Mouse (Mus musculus): ENCODE results near the gene Laptm5. TPM values are rescaled to one million over a fixed set of nuclear protein-coding genes. Genes with fewer than 3 reads are reported as not detected.

Laptm5 gene
- polyA plus RNA-seq, 1 experiment from 2014 or later, result 27.4 TPM

- Histone ChIP-seq H3K27me3 (0 out of 2 replicates have a peak, but pooled peaks cover 3% of the 10 kb centered on the region), H3K36me3 (no peaks in the 10 kb centered on the region), H3K4me2 (0 out of 2 replicates have a peak overlapping the region, but pooled peaks have one; percentile 18), H3K4me1 (replicated peaks) (peaks cover 29% of the 10 kb centered on the region), H3K9me3 (replicated peaks) (no peaks in the 10 kb centered on the region), H3K9ac (no peak overlapping the region), H3K4me3 (peak overlapping the region; percentile 25), H3K27ac (peak overlapping the region; percentile 53; the same call in 1 of the 2 replicates)
- WGBS, result 58% methylated on average over 3 of the region's 3 CpGs
- no peak for ATAC-seq (replicated peaks; ENCODE audit: insufficient number of reproducible peaks, insufficient read depth, low FRiP score, low read depth)
Measured at GRCm38 (mm10) chr4:130913511-130913910, 586 bp downstream of the Laptm5 start.

GRCm38 (mm10) chr4:130914011-130914410, 1.1 kb downstream of the Laptm5 start:
- Histone ChIP-seq H3K36me3 (no peaks in the 10 kb centered on the region), H3K27ac (peak overlapping the region; percentile 53; the same call in 1 of the 2 replicates), H3K4me3 (peak overlapping the region; percentile 25), H3K27me3 (0 out of 2 replicates have a peak, but pooled peaks cover 3% of the 10 kb centered on the region), H3K9ac (no peak overlapping the region), H3K4me2 (peak overlapping the region; percentile 19; the same call in 1 of the 2 replicates), H3K4me1 (replicated peaks) (peaks cover 24% of the 10 kb centered on the region), H3K9me3 (replicated peaks) (no peaks in the 10 kb centered on the region)
- 83% methylated on average over 4 of the region's 4 CpGs for WGBS
- no peak for ATAC-seq (replicated peaks; ENCODE audit: insufficient number of reproducible peaks, insufficient read depth, low FRiP score, low read depth)

GRCm38 (mm10) chr4:130914527-130914926, 1.6 kb downstream of the Laptm5 start:
- no peaks in the 10 kb centered on the region for H3K36me3 ChIP-seq
- H3K4me1 ChIP-seq (replicated peaks), result peaks cover 23% of the 10 kb centered on the region
- no peak overlapping the region for H3K27ac ChIP-seq
- H3K4me2 ChIP-seq, result peak overlapping the region; percentile 19; the same call in 1 of the 2 replicates
- no peaks in the 10 kb centered on the region for H3K9me3 ChIP-seq (replicated peaks)
- no peak for ATAC-seq (replicated peaks; ENCODE audit: insufficient number of reproducible peaks, insufficient read depth, low FRiP score, low read depth)
- 47% methylated on average over 7 of the region's 7 CpGs for WGBS
- H3K27me3 ChIP-seq, result 0 out of 2 replicates have a peak, but pooled peaks cover 3% of the 10 kb centered on the region
- peak overlapping the region; percentile 17; the same call in 1 of the 2 replicates for H3K4me3 ChIP-seq
- no peak overlapping the region for H3K9ac ChIP-seq

- peaks cover 26% of the 10 kb centered on the region for H3K4me1 ChIP-seq (replicated peaks)
- ATAC-seq (replicated peaks; ENCODE audit: insufficient number of reproducible peaks, insufficient read depth, low FRiP score, low read depth), result no peak
- H3K27me3 ChIP-seq, result 0 out of 2 replicates have a peak, but pooled peaks cover 3% of the 10 kb centered on the region
- peak overlapping the region; percentile 19; the same call in 1 of the 2 replicates for H3K4me2 ChIP-seq
- no peaks in the 10 kb centered on the region for H3K36me3 ChIP-seq
- H3K9ac ChIP-seq, result no peak overlapping the region
- no peak overlapping the region for H3K27ac ChIP-seq
- peak overlapping the region; percentile 17; the same call in 1 of the 2 replicates for H3K4me3 ChIP-seq
- 49% methylated on average over 12 of the region's 12 CpGs for WGBS
- H3K9me3 ChIP-seq (replicated peaks), result no peaks in the 10 kb centered on the region
Measured at GRCm38 (mm10) chr4:130915006-130915667, 2.2 kb downstream of the Laptm5 start.

GRCm38 (mm10) chr4:130915668-130916035, 2.7 kb downstream of the Laptm5 start:
- no peak for ATAC-seq (replicated peaks; ENCODE audit: insufficient number of reproducible peaks, insufficient read depth, low FRiP score, low read depth)
- Histone ChIP-seq H3K9ac (no peak overlapping the region), H3K36me3 (no peaks in the 10 kb centered on the region), H3K9me3 (replicated peaks) (no peaks in the 10 kb centered on the region), H3K4me3 (peak overlapping the region; percentile 17; the same call in 1 of the 2 replicates), H3K27ac (no peak overlapping the region), H3K27me3 (0 out of 2 replicates have a peak, but pooled peaks cover 3% of the 10 kb centered on the region), H3K4me2 (peak overlapping the region; percentile 19; the same call in 1 of the 2 replicates), H3K4me1 (replicated peaks) (peaks cover 22% of the 10 kb centered on the region)
- WGBS, result 59% methylated on average over 7 of the region's 7 CpGs

- Histone ChIP-seq H3K27ac (no peak overlapping the region), H3K9me3 (replicated peaks) (no peaks in the 10 kb centered on the region), H3K27me3 (0 out of 2 replicates have a peak, but pooled peaks cover 3% of the 10 kb centered on the region), H3K36me3 (no peaks in the 10 kb centered on the region), H3K4me1 (replicated peaks) (peaks cover 24% of the 10 kb centered on the region), H3K4me2 (no peak overlapping the region), H3K4me3 (no peak overlapping the region), H3K9ac (no peak overlapping the region)
- whole genome bisulfite sequencing, result 77% methylated on average over 7 of the region's 7 CpGs
- ATAC-seq (replicated peaks; ENCODE audit: insufficient number of reproducible peaks, insufficient read depth, low FRiP score, low read depth), result no peak
Measured at GRCm38 (mm10) chr4:130916639-130917038, 3.7 kb downstream of the Laptm5 start.

- Histone ChIP-seq H3K27me3 (0 out of 2 replicates have a peak, but pooled peaks cover 3% of the 10 kb centered on the region), H3K9ac (no peak overlapping the region), H3K4me1 (replicated peaks) (peaks cover 24% of the 10 kb centered on the region), H3K4me2 (no peak overlapping the region), H3K9me3 (replicated peaks) (no peaks in the 10 kb centered on the region), H3K27ac (no peak overlapping the region), H3K4me3 (no peak overlapping the region), H3K36me3 (no peaks in the 10 kb centered on the region)
- ATAC-seq (replicated peaks; ENCODE audit: insufficient number of reproducible peaks, insufficient read depth, low FRiP score, low read depth), result no peak
- 74% methylated on average over 4 of the region's 4 CpGs for WGBS
Measured at GRCm38 (mm10) chr4:130917564-130917963, 4.6 kb downstream of the Laptm5 start.

- Histone ChIP-seq H3K27me3 (0 out of 2 replicates have a peak, but pooled peaks cover 3% of the 10 kb centered on the region), H3K4me1 (replicated peaks) (peaks cover 24% of the 10 kb centered on the region), H3K9ac (no peak overlapping the region), H3K9me3 (replicated peaks) (no peaks in the 10 kb centered on the region), H3K27ac (no peak overlapping the region), H3K36me3 (no peaks in the 10 kb centered on the region), H3K4me2 (no peak overlapping the region), H3K4me3 (no peak overlapping the region)
- ATAC-seq (replicated peaks; ENCODE audit: insufficient number of reproducible peaks, insufficient read depth, low FRiP score, low read depth), result no peak
- WGBS, result 62% methylated on average over 10 of the region's 10 CpGs
Measured at GRCm38 (mm10) chr4:130918805-130919749, 6.2 kb downstream of the Laptm5 start.

- no peaks in the 10 kb centered on the region for H3K36me3 ChIP-seq
- ATAC-seq (replicated peaks; ENCODE audit: insufficient number of reproducible peaks, insufficient read depth, low FRiP score, low read depth), result no peak
- WGBS, result 53% methylated on average over 9 of the region's 9 CpGs
- no peaks in the 10 kb centered on the region for H3K9me3 ChIP-seq (replicated peaks)
- H3K9ac ChIP-seq, result no peak overlapping the region
- H3K4me3 ChIP-seq, result no peak overlapping the region
- H3K4me1 ChIP-seq (replicated peaks), result peaks cover 20% of the 10 kb centered on the region
- H3K27ac ChIP-seq, result no peak overlapping the region
- 0 out of 2 replicates have a peak, but pooled peaks cover 3% of the 10 kb centered on the region for H3K27me3 ChIP-seq
- H3K4me2 ChIP-seq, result no peak overlapping the region
Measured at GRCm38 (mm10) chr4:130919750-130920356, 6.9 kb downstream of the Laptm5 start.

GRCm38 (mm10) chr4:130920951-130921693, 8.2 kb downstream of the Laptm5 start:
- H3K9me3 ChIP-seq (replicated peaks), result no peaks in the 10 kb centered on the region
- H3K9ac ChIP-seq, result no peak overlapping the region
- no peaks in the 10 kb centered on the region for H3K36me3 ChIP-seq
- 50% methylated on average over 12 of the region's 12 CpGs for WGBS
- H3K4me3 ChIP-seq, result no peak overlapping the region
- H3K27ac ChIP-seq, result no peak overlapping the region
- peaks cover 15% of the 10 kb centered on the region for H3K4me1 ChIP-seq (replicated peaks)
- ATAC-seq (replicated peaks; ENCODE audit: insufficient number of reproducible peaks, insufficient read depth, low FRiP score, low read depth), result no peak
- H3K4me2 ChIP-seq, result no peak overlapping the region
- no peaks in the 10 kb centered on the region for H3K27me3 ChIP-seq

Data from heart, embryonic 15.5 days (tissue).